Mouse (Mus musculus): ENCODE data around the gene Ostm1. TPM values are rescaled to one million over a fixed set of nuclear protein-coding genes. Genes with fewer than 3 reads are reported as not detected.

Gene Ostm1
- polyA plus RNA-seq, 1 experiment: 13.0 TPM

DNA sequence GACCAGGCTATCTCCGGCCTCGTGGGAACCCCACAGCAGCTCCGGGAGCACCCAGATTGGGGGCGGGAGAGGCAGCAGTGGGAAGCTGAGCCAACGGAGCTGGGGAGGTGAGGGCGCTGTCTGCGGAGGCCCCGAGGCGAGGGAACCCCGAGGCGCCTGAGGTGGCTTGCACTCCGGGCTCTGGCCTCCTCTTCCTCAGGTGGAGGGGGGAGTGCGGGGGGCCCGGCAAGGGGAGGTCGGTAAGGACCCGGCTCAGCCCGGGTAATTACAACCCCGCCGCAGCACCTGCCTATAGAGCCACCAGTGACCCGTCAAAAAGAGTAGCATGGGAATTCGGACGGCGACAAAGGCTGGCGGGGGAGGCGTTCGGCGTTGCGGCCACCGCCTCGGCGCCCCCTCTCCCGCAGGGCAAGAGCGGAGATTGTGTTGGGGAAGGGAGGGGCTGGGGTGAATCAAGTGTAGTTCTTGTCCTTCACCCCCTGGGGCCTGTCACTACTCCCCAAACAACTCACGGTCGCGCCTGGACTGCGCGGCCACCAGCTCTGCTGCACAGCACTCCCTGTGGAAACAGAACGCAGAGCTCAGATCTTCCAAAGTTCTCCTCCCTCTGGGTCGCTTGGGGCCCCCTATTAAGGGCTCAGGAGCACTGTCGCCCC lies 4.0 kb upstream of the Ostm1 start:
- 2% methylated on average over 41 of the region's 41 CpGs for WGBS
- peaks cover 82% of the 10 kb centered on the region for H3K27me3 ChIP-seq (ENCODE audit: control insufficient read depth, insufficient read depth, low read length)
- H3K36me3 ChIP-seq (ENCODE audit: control insufficient read depth, insufficient read depth, low read length): no peaks in the 10 kb centered on the region
- H3K27ac ChIP-seq (ENCODE audit: insufficient read depth, low read depth, low read length): no peak overlapping the region
- no peak for TF ChIP-seq POLR2A (IDR thresholded peaks at IDR 0.05; ENCODE audit: low read depth, low read length)
- TF ChIP-seq CTCF (IDR thresholded peaks at IDR 0.05; ENCODE audit: extremely low read depth, insufficient read length, insufficient replicate concordance, low read depth, low read length): no peak
- no peak overlapping the region for H3K4me3 ChIP-seq (ENCODE audit: low read depth, low read length)
- H3K4me1 ChIP-seq (ENCODE audit: control insufficient read depth, insufficient read depth, insufficient read length, low read length): peaks cover 7% of the 10 kb centered on the region

DNA sequence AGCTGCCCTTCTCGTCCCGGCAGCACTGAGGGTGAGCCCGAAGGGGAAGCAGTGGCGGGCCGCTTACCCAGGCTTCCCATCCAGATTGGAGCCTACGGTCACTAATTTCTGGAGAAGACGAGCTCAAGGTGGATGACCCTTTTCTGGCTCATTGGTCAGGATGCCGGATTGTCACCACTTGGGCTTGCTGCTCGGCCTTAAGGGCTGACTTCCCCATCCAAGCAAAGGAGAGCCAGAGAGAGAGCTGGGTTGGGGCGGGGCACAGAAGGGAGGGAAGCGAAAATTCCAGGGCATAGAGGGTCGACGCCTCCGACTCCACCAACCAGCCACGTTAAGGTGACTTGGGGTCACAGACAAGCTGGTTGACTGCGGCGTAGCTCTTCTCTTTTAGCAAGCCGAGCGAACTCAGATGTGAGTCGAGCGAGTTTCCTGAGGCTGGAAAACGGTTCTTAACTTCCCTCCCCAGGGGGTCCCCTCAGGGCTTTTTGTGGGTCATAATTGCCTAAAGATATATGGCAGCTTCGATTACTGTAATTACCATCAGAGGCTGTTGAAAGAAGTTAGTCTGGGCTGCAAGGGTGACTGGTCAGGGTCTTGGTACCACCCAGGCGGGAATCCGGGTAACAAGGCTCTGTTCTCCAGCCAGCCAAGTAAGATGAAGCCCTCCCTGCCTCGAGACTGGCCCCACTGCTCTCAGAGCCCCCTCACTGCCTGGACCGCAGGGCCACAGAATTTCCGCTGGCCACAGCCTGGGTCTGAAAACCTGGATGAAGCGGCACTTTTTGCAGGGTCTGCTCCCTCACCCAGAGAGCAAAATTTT lies 3.3 kb upstream of the Ostm1 start:
- H3K4me3 ChIP-seq (ENCODE audit: low read depth, low read length): no peak overlapping the region
- H3K4me1 ChIP-seq (ENCODE audit: control insufficient read depth, insufficient read depth, insufficient read length, low read length): peaks cover 7% of the 10 kb centered on the region
- WGBS: 7% methylated on average over 29 of the region's 29 CpGs
- H3K27ac ChIP-seq (ENCODE audit: insufficient read depth, low read depth, low read length): no peak overlapping the region
- TF ChIP-seq CTCF (IDR thresholded peaks at IDR 0.05; ENCODE audit: extremely low read depth, insufficient read length, insufficient replicate concordance, low read depth, low read length) (no peak), POLR2A (IDR thresholded peaks at IDR 0.05; ENCODE audit: low read depth, low read length) (no peak)
- H3K27me3 ChIP-seq (ENCODE audit: control insufficient read depth, insufficient read depth, low read length): peaks cover 83% of the 10 kb centered on the region
- no peaks in the 10 kb centered on the region for H3K36me3 ChIP-seq (ENCODE audit: control insufficient read depth, insufficient read depth, low read length)

DNA sequence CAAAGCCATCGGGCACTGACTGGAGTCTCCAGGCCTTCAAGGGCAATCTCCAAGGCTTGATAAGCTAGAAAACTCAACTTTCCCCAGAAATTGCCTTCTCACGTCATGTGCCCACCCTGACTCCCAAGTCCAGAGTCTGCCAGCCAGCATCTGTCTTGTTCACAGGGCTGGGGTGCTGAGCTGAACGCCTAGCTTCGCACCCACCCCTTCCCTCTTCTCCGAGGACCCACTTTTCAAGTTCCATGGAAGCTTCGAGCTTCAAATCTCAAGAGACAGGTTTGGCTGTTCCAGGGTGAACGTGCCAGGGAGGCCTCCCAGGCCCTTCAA lies 2.7 kb upstream of the Ostm1 start:
- H3K27ac ChIP-seq (ENCODE audit: insufficient read depth, low read depth, low read length): no peak overlapping the region
- no peaks in the 10 kb centered on the region for H3K36me3 ChIP-seq (ENCODE audit: control insufficient read depth, insufficient read depth, low read length)
- no peak overlapping the region for H3K4me3 ChIP-seq (ENCODE audit: low read depth, low read length)
- peaks cover 7% of the 10 kb centered on the region for H3K4me1 ChIP-seq (ENCODE audit: control insufficient read depth, insufficient read depth, insufficient read length, low read length)
- no peak for TF ChIP-seq POLR2A (IDR thresholded peaks at IDR 0.05; ENCODE audit: low read depth, low read length)
- TF ChIP-seq CTCF (IDR thresholded peaks at IDR 0.05; ENCODE audit: extremely low read depth, insufficient read length, insufficient replicate concordance, low read depth, low read length): no peak
- 11% methylated on average over 7 of the region's 7 CpGs for WGBS
- H3K27me3 ChIP-seq (ENCODE audit: control insufficient read depth, insufficient read depth, low read length): peaks cover 86% of the 10 kb centered on the region

DNA sequence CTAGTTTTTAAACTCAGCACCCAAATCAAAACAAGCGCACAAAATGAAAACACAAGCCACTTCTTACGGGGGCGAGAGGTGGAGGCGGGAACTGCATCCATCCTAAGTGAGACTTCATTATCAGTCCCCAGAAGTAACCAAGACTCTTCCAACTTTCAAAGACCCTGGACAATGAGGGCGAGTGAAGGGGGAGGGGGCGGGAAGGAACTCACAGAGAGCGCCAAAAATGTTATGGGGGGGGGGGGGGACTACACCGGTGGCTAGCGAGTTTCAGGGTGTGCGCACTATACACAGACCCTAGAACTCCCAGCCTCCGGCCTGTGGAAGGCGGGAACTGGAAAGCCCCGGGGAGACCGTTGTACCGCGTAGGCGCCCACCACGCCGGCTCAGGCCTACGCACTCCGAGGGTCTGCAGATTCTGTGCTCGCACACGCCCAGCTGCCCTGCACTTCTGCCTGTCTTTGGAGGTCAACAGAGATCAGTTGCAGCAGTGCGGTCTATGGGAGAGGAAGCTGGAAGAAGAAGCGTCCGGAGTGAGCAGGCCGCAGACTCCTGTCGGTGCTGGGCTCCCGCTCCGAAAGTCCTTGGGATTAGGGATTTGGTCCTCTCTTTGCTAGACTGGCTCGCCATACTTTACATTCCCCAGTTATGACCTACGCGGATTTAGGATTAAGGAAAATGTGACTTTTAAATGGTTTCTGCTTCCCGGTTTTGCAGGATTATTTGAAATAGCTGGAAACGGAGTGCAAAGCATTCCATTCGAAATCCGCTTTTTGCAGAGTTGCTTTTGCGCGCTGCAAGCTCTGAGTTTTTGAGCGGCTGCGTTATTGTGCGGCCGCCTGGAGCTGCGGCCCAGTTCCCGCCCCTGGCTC lies 1.7 kb upstream of the Ostm1 start:
- no peak overlapping the region for H3K27ac ChIP-seq (ENCODE audit: insufficient read depth, low read depth, low read length)
- H3K4me3 ChIP-seq (ENCODE audit: low read depth, low read length): no peak overlapping the region
- H3K36me3 ChIP-seq (ENCODE audit: control insufficient read depth, insufficient read depth, low read length): no peaks in the 10 kb centered on the region
- H3K27me3 ChIP-seq (ENCODE audit: control insufficient read depth, insufficient read depth, low read length): peaks cover 92% of the 10 kb centered on the region
- peaks cover 7% of the 10 kb centered on the region for H3K4me1 ChIP-seq (ENCODE audit: control insufficient read depth, insufficient read depth, insufficient read length, low read length)
- TF ChIP-seq POLR2A (IDR thresholded peaks at IDR 0.05; ENCODE audit: low read depth, low read length): no peak
- TF ChIP-seq CTCF (IDR thresholded peaks at IDR 0.05; ENCODE audit: extremely low read depth, insufficient read length, insufficient replicate concordance, low read depth, low read length): no peak
- 6% methylated on average over 45 of the region's 45 CpGs for WGBS

DNA sequence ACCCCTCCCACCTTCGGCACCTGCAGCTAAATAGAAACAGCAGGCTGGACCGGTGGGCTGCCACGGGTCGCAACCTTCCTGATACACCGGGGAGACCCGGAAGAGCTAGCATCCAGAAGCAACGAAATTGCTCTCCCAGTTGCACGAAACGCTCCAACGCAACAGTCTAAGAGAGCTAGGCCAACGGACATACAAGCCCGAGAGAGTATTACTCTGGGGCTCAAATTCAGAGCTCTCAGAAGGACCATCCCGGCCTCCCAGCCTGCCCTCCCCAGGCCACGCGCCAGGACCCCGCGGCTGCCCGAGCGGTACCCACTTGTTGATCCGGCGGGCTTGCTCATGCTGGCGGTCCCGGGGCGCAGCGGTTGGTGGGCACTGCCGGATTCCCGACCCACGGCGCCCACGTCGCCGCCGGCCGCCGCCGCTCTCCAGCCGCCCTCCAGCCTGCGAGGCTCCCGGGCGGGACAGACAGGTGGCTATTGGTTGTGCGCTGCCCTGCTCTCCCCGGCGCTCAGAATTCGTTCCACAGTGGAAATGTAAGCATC lies 984 bp upstream of the Ostm1 start:
- 2% methylated on average over 44 of the region's 44 CpGs for WGBS
- peaks cover 7% of the 10 kb centered on the region for H3K4me1 ChIP-seq (ENCODE audit: control insufficient read depth, insufficient read depth, insufficient read length, low read length)
- no peak overlapping the region for H3K4me3 ChIP-seq (ENCODE audit: low read depth, low read length)
- H3K36me3 ChIP-seq (ENCODE audit: control insufficient read depth, insufficient read depth, low read length): no peaks in the 10 kb centered on the region
- H3K27me3 ChIP-seq (ENCODE audit: control insufficient read depth, insufficient read depth, low read length): peaks cover 89% of the 10 kb centered on the region
- H3K27ac ChIP-seq (ENCODE audit: insufficient read depth, low read depth, low read length): no peak overlapping the region
- TF ChIP-seq POLR2A (IDR thresholded peaks at IDR 0.05; ENCODE audit: low read depth, low read length) (no peak), CTCF (IDR thresholded peaks at IDR 0.05; ENCODE audit: extremely low read depth, insufficient read length, insufficient replicate concordance, low read depth, low read length) (no peak)

DNA sequence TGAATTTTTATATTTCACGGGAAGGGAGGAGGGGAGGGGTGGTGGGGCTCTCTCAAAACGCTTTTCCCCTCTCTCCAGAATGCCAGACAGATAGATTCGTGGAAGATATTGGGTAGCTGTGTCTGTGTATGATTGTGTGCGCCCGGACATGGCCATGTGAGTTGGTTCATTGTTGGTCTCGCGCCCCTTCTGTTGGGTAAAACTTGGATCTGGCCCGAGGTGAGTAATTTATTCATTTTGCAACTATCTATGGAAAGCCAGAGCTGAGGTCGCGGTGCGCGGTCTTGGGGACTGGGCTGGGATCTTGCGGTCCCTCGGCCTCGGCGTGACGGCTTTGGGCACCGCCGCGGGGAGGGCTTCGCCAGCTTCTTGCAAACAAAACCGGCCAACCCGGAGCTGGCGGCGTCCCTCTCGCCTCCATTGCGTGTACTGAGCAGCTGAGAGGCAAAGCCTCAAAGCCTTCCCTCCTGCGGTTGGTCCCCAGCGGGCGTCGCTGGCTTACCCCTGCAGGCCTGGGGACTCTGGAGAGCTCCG lies 347 bp downstream of the Ostm1 start:
- no peak for TF ChIP-seq CTCF (IDR thresholded peaks at IDR 0.05; ENCODE audit: extremely low read depth, insufficient read length, insufficient replicate concordance, low read depth, low read length)
- no peak for TF ChIP-seq POLR2A (IDR thresholded peaks at IDR 0.05; ENCODE audit: low read depth, low read length)
- Histone ChIP-seq H3K4me3 (ENCODE audit: low read depth, low read length) (no peak overlapping the region), H3K27ac (ENCODE audit: insufficient read depth, low read depth, low read length) (no peak overlapping the region), H3K4me1 (ENCODE audit: control insufficient read depth, insufficient read depth, insufficient read length, low read length) (peaks cover 7% of the 10 kb centered on the region), H3K27me3 (ENCODE audit: control insufficient read depth, insufficient read depth, low read length) (peaks cover 90% of the 10 kb centered on the region), H3K36me3 (ENCODE audit: control insufficient read depth, insufficient read depth, low read length) (no peaks in the 10 kb centered on the region)
- 4% methylated on average over 32 of the region's 32 CpGs for WGBS
